Mouse (Mus musculus) 3134 (cell line): ENCODE results near the gene Nexn.
"Not testable (repeated sequence)": the region's sequence is repeated elsewhere in the genome, so short reads cannot be mapped to it uniquely, and the experiment has no call there.

ENCODE experiments used
- DNase-seq: peaks from one replicate; pipeline ENCODE4 v3.0.0-alpha.2; 2011; ENCODE audit warnings: low spot score; ENCODE audit not compliant: insufficient read length; ENCODE audit errors: extremely low read depth

Nexn gene

GRCm38 (mm10) chr3:152201651-152202050 lies 64.5 kb downstream of the Nexn start:
- no peak for DNase-seq

- no peak for DNase-seq
These were observed 65.0 kb downstream of the Nexn start for GRCm38 (mm10) chr3:152201181-152201580.

GRCm38 (mm10) chr3:152199125-152199524 lies 67.0 kb downstream of the Nexn start:
- DNase-seq: no peak

GRCm38 (mm10) chr3:152197246-152197645 lies 68.9 kb downstream of the Nexn start:
- DNase-seq: not testable (repeated sequence)

GRCm38 (mm10) chr3:152193635-152194097 lies 72.5 kb downstream of the Nexn start:
- DNase-seq: peak; percentile 77

GRCm38 (mm10) chr3:152193177-152193576 lies 73.0 kb downstream of the Nexn start:
- no peak for DNase-seq

- DNase-seq: peak; percentile 55
These were observed 73.8 kb downstream of the Nexn start for GRCm38 (mm10) chr3:152192238-152192931.

- peak; percentile 65 for DNase-seq
These were observed 74.3 kb downstream of the Nexn start for GRCm38 (mm10) chr3:152191791-152192237.

- DNase-seq: peak; percentile 24
These were observed 75.3 kb downstream of the Nexn start for GRCm38 (mm10) chr3:152190679-152191477.

- no peak for DNase-seq
These were observed 76.8 kb downstream of the Nexn start for GRCm38 (mm10) chr3:152189306-152189705.
